Mouse (Mus musculus) cerebellum, postnatal 10 days (tissue): ENCODE measurements around the gene Haus7.
A peak's percentile ranks its signal among the peaks of the same experiment; 100 is the strongest.

Experiments used
- DNase-seq, 2 experiments: peaks; one replicate each; pipeline ENCODE4 v3.0.0; 2021; ENCODE audit warnings: mixed read lengths in 2 of 2

Haus7 gene

DNA sequence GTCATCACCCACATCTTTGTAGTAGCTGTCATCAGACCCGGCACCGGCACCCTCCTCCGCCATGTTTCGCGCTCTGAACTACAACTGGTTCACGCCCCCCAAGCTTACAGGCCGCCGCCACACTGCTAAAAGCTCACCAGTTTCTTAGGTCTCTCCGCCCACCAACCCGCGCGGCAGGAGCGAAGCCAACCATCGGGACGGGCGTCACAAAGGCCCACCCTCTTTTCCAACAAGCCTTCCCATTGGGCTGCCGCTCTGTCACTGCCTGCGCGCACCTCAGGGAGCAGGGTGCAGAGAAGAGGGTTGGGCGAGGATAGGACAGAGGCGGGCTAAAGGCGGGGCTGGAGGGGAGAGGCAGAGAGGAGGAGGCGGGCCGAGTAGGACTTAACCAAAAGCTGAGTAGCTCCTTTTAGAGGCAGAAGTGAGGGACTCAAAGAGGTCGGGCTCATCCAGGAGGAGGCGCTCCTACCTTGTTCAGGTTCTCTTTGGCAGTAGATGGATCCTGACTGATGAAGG, at the start of gene Haus7:
Gene Haus7 (minus strand): TSS at position 168 of the 516 bp plus-strand sequence.
- peak; percentile 93 to 95 for DNase-seq

GRCm38 (mm10) chrX:73506577-73506976, 47.7 kb upstream of the Haus7 start:
- DNase-seq, result peak; percentile 84 to 93

GRCm38 (mm10) chrX:73505130-73505735, 46.4 kb upstream of the Haus7 start:
- peak; percentile 72 to 85 for DNase-seq

DNA sequence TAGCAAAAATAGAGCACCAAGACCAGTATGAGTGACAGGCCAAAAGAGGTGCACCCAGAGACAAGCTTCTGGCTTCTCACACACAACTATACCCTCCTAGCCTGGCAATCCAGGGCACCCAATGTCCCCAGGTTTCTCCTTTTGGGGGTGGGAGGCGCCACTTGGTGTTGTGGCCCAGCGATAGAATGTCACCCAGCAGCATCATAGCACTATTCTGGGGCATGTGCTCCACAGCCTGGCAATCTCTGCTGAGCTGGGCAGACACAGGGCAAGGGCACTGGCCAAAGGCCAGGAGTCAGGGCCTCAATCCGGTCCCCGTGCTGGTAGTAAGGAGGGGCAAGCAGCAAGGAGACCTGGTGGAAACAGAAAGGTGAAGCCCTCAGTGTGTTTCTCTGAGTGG, 37.9 kb upstream of the Haus7 start:
- peak; percentile 12 to 26 for DNase-seq

- DNase-seq, result peak; percentile 83 to 87
Measured at GRCm38 (mm10) chrX:73493567-73493966, 34.7 kb upstream of the Haus7 start.

- no peak for DNase-seq
Measured at GRCm38 (mm10) chrX:73490804-73491203, 32.0 kb upstream of the Haus7 start.

GRCm38 (mm10) chrX:73490186-73490585, 31.3 kb upstream of the Haus7 start:
- DNase-seq, result no peak

GRCm38 (mm10) chrX:73486920-73487319, 28.1 kb upstream of the Haus7 start:
- peak; percentile 51 to 72 for DNase-seq

GRCm38 (mm10) chrX:73484870-73485269, 26.0 kb upstream of the Haus7 start:
- DNase-seq, result no peak

DNA sequence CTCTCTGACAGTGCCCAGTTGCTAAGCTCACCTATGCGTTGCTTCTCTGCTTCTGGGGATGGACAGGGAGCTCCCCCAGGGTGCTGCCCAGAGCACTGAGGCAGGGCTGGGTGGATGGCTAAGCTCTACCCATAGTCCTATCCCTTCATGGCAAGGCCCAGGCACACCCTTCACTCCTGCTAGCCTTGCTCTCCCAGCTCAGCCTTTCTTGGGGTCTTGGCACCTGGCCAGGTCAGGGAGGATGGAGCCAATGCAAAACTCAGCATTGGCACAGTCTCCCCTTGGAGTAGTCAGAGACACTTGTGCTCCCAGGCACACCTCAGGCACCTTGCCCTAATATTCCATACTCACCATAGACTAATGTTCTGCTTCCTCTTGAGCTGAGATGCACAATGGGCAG, 25.2 kb upstream of the Haus7 start:
- peak; percentile 53 to 55 for DNase-seq

DNA sequence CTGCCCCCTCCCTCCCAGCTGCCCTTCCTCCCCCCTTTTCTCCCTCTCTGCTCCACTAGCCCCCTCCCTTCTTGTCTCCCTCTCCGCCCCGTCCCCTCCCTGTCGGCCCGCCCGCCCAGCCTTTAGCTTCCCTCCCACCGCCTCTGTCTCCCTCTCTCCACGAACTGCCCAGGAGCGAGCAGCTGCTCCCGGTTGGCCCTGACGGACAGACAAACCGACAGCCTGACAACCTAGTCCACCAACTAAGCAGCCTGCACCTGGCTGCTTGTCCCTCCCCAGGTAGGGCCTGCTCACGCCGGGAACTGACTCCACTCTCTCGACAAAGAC, 24.6 kb upstream of the Haus7 start, which contains the start of gene Bgn:
Gene Bgn (plus strand): TSS at position 119 of the 327 bp plus-strand sequence.
- no peak for DNase-seq

DNA sequence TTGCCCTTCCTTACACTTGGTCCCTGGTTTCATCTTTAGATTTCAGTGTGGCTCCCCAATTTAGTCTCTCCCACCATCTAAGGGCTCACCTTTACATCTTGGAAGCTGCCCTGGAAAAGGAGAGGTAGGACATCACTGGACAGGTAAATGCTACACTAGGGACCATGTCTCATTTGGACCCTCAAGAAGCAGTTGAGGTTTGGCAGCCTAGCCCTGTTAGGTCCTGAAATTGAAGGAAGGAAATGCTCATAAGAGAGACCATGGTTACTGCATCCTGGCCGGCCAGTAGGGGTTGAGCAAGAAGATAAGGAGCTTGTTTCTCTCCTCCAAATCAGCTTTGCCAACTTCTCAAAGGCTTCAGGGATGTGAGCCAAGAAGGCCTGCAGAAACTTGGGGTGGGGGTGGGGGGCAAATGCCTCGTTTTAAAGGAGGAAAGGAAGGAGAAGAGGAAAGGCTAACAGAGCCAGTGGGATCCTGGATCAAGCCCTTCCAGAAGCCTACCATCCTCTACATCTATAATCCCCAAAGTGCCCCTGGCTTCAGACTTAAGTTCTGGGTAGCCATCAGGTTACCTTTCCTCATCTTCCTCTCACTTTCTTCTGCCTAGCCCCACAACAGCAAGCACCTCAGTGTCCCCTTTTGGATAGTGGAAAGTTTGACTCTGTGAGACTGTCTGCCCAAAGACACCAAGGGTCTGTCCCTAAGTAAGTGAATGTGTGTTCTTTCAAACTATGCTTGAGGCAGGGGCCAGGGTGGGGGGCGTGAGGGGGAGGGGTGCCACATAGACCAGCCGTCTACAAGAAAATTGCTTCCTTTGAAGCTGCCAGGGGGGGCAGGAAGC, 24.0 kb upstream of the Haus7 start:
- DNase-seq, result no peak

DNA sequence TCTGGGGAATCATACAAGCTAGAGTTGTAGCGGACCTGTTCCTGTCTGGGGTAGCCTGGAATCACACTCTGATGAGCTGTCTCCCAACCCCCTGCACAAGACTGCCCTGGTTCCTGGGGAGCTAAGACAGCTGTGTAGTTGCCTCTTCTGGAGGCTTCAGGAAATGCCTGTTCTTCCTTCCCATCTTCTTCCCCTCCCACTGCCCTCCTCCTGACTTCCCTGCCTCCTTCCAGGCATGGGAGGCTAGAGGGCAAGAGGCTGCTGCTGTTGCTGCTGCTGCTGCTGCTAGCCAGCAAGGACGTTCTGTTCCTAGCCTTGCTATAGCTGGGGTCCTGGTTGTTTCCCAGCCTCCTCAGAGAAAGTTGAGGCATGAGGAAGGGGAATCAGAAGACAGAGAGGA, 21.5 kb upstream of the Haus7 start:
- no peak for DNase-seq

DNA sequence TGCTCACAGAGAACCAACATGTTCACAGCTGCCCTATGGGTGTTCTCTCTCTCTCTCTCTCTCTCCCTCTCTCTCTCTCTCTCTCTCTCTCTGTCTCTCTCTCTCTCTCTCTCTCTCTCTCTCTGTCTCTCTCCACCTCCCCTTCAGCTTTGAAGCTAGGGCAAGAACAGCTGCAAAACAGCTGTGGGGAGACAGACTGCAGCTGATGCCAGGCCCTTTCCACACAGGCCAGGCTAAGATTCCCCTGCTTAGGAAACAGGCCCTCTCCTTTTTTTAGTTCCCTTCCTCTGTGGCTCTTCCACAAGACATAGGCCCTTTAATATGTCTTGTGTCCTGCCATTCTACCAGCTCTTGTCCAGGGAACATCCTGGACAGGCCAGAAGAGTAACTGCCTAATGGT, 20.8 kb upstream of the Haus7 start:
- no peak for DNase-seq

GRCm38 (mm10) chrX:73477500-73477899, 18.7 kb upstream of the Haus7 start:
- no peak for DNase-seq

DNA sequence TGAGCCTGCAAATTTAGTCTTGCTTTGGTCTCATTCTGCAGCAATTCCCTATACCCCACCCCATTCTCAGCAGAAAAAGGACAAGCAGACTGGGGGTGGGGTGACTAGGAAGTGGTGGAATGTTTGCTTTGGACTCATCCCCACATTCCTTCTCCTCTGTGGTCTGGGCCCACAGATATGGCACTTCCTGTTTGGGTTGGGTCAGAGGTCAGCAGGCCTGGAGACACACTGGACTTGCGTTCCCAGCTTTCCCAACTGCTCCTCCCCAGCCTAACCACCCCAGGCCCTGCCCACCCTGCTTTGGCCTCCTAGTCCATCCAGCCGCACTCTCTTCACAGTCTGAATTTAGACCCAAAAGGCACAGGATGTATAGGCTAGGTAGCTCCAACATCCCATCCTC, 17.8 kb upstream of the Haus7 start:
- no peak for DNase-seq

GRCm38 (mm10) chrX:73475658-73476256, 16.9 kb upstream of the Haus7 start:
- no peak for DNase-seq

GRCm38 (mm10) chrX:73474340-73475165, 15.7 kb upstream of the Haus7 start:
- no peak for DNase-seq

DNA sequence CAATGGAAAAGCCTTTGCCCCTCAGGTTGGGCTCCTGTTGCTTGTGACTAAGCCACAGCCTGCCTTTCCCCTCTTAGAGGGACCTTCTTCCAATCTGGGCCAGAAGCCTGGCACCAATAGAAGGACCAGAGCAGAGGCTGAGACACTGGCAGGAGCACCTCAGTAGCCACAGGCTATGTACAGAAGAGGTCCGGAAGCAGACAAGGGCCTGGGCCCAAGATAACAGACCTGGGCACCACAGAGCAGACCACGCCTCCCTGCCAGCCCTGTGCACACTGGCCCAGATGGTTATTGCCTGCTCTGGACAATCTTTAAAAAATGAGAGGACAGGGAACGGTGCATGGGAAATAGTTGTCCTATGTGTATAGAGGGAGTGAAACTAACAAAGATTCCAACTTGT, 12.9 kb upstream of the Haus7 start:
- DNase-seq, result no peak

DNA sequence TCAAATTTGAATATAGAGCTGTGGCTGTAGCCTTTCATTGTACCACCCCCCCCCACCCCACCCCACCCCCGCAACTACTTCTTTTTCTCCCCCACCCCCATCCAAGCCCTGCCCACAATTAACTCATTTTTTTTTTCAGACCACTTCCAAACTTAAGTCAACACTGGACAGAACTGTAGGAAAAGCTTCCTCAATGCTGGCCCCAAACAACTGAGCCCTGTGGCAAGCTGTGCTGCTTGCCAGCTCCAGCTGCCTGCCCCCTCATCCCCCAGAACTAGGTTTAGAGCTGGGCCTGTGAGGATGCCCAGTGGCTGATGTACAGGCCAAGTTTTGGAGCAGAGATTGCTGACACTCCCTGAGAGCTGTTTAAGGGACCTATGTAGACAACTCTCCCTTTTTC, 9.9 kb upstream of the Haus7 start:
- peak in 1 of 2 experiments; percentile 27 for DNase-seq

- DNase-seq, result no peak
Measured at GRCm38 (mm10) chrX:73468330-73468729, 9.5 kb upstream of the Haus7 start.

DNA sequence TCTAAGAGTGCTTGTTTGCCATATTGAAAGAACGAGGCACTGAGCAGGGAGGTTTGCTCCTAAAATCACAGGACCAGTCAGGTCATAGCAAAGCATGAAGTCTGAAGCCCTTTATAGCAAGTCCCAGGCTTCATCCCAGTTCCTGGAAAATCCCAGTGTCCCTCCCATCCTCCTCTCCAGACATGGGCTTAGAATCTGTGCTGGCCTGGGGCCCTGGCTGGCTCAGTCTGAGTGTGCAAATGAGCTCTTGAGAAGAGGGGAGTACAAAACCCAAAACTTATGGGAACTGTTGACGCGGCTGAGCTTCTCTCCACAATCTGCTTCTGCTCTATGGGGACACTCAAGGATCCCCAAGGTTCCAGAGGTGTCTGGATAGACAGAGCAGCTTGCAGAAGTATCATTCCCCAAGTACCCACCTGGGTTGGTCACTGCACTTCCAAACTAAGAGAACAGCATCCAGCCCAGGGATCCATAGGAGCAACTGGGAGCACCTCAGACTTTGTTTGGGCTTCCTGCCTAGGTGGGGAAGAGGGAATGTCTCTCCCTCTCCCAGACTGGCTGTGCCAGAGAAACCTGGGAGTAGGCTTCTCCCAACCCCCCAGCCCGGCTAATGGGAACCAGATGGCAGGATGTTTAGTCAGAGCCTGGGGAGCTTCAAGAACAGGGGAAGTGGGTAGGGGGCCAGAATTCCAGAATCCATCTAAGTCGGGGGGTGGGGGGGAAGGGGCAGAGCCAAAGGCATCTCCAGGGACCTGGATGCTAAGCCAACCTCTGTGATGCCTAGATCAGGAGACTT, 8.8 kb upstream of the Haus7 start:
- DNase-seq, result peak in 1 of 2 experiments; percentile 47
